8 mouse cellular contexts compared by ENCODE assay signal in the genomic region with DNA sequence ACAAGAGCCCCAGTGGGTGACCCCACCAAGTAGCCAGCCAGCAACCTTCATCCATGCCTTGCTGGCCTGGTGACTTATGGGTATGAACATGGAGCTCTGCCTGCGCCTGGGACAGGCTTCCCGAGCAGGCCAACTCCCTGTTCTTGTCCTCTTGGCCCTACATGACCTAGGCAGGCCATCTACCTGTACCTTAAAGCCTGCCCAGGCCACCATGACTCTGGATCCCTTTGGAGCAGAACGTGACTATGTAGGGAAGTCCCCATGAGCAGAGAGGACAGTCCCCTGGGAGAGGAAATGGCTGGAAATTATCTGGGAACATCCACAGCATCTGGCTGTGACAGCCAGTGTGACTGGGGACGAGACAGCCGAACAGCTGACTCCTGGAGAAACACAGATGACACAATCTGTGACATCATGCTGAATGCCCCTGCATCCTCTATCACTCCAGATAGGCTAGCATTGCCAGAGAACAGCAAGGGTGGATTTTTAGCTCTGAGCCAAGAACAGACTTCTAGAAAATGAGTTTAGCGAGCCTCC. TPM values are rescaled to one million over a fixed set of nuclear protein-coding genes. Genes with fewer than 3 reads are reported as not detected.
DNase-seq lines count a peak whose midpoint lies in the region; ATAC-seq lines count a peak whose summit lies in the region.

No protein-coding gene starts in this region.

- no peaks in the 10 kb centered on the region for H3K9me3 ChIP-seq in lung, embryonic 15.5 days
- H3K9me3 ChIP-seq in heart, embryonic 12.5 days (replicated peaks), result no peaks in the 10 kb centered on the region
- H3K9me3 ChIP-seq in liver, embryonic 15.5 days (replicated peaks), result no peaks in the 10 kb centered on the region

- H3K4me2 ChIP-seq in lung, embryonic 15.5 days, result no peak overlapping the region
- H3K4me2 ChIP-seq in heart, embryonic 12.5 days, result peak overlapping the region; percentile 39
- H3K4me2 ChIP-seq in liver, embryonic 15.5 days, result 0 out of 2 replicates have a peak overlapping the region, but pooled peaks have one; percentile 45

- 49% methylated on average over 6 of the region's 6 CpGs for WGBS in lung, embryonic 15.5 days
- 50% methylated on average over 6 of the region's 6 CpGs for WGBS in heart, embryonic 12.5 days
- 67% methylated on average over 6 of the region's 6 CpGs for WGBS in liver, embryonic 15.5 days (ENCODE audit: insufficient replicate concordance)

- no peak overlapping the region for H3K27ac ChIP-seq in lung, embryonic 15.5 days
- peak overlapping the region; percentile 90 for H3K27ac ChIP-seq in heart, embryonic 12.5 days (ENCODE audit: poor library complexity, severe bottlenecking)
- H3K27ac ChIP-seq in liver, embryonic 15.5 days (replicated peaks), result peak overlapping the region; percentile 51

- no peaks in the 10 kb centered on the region for H3K27me3 ChIP-seq in lung, embryonic 15.5 days
- no peaks in the 10 kb centered on the region for H3K27me3 ChIP-seq in heart, embryonic 12.5 days (replicated peaks)
- H3K27me3 ChIP-seq in liver, embryonic 15.5 days, result no peaks in the 10 kb centered on the region

- H3K9ac ChIP-seq in lung, embryonic 15.5 days, result no peak overlapping the region
- H3K9ac ChIP-seq in heart, embryonic 12.5 days, result peak overlapping the region; percentile 63
- H3K9ac ChIP-seq in liver, embryonic 15.5 days, result no peak overlapping the region

- DNase-seq in cerebellum, postnatal 10 days, result peak; percentile 18 to 31
- no peak for DNase-seq in cerebellum, postnatal 4 days (ENCODE audit: low spot score in 2 of 2)
- no peak for DNase-seq in lung, postnatal 25 days (ENCODE audit: low spot score)
- no peak for DNase-seq in spleen, postnatal 36 days (ENCODE audit: low spot score in 2 of 2)
- no peak for DNase-seq in T-cell, adult 2 months (ENCODE audit: low spot score)

- no peaks in the 10 kb centered on the region for H3K36me3 ChIP-seq in lung, embryonic 15.5 days
- no peaks in the 10 kb centered on the region for H3K36me3 ChIP-seq in heart, embryonic 12.5 days
- H3K36me3 ChIP-seq in liver, embryonic 15.5 days (replicated peaks), result no peaks in the 10 kb centered on the region

- H3K4me1 ChIP-seq in lung, embryonic 15.5 days, result peaks cover 6% of the 10 kb centered on the region; the same call in 1 of the 2 replicates
- peaks cover 48% of the 10 kb centered on the region for H3K4me1 ChIP-seq in heart, embryonic 12.5 days (replicated peaks)
- peaks cover 55% of the 10 kb centered on the region for H3K4me1 ChIP-seq in liver, embryonic 15.5 days (replicated peaks)

- H3K4me3 ChIP-seq in lung, embryonic 15.5 days, result no peak overlapping the region
- no peak overlapping the region for H3K4me3 ChIP-seq in heart, embryonic 12.5 days
- no peak overlapping the region for H3K4me3 ChIP-seq in liver, embryonic 15.5 days (replicated peaks)

- ATAC-seq in lung, embryonic 15.5 days (ENCODE audit: borderline replicate concordance, extremely low read depth, low FRiP score, low TSS enrichment), result peak; percentile 37; the same call in 1 of the 2 replicates
- ATAC-seq in heart, embryonic 12.5 days (ENCODE audit: insufficient number of reproducible peaks, low FRiP score), result peak; percentile 44; the same call in 1 of the 2 replicates
- ATAC-seq in liver, embryonic 15.5 days (ENCODE audit: insufficient read depth), result no peak

RNA-seq across cellular contexts. Expression of gene Sema4d, which starts 15.7 kb away (rescaled TPM):
- polyA plus RNA-seq in lung, embryonic 15.5 days (2015; fragmentation: Nextera tagmentation; extraction: Ambion mirVana), result 9.7 and 10.0 TPM in 2 replicates
- polyA plus RNA-seq in heart, embryonic 12.5 days (2016; fragmentation: Nextera tagmentation; extraction: Ambion mirVana), result 17.3 and 17.4 TPM in 2 replicates
- polyA plus RNA-seq in liver, embryonic 15.5 days (2015; fragmentation: Nextera tagmentation; extraction: Ambion mirVana), result 3.8 and 4.6 TPM in 2 replicates

Comparison
In these comparisons a context has a peak if more than half of its experiments do, and no peak if none do; other contexts are left out.
1. DNase-seq: peak in cerebellum, postnatal 10 days (2 of 2); none in cerebellum, postnatal 4 days (0 of 2), lung, postnatal 25 days (single experiment), spleen, postnatal 36 days (0 of 2) and T-cell, adult 2 months (single experiment).